Mouse (Mus musculus) erythroblast, embryonic 14.5 days (primary cell): Measurements from ENCODE around the gene Stam.

Experiments
- GATA1 ChIP-seq: IDR thresholded peaks from 2 replicates; pipeline ENCODE4 v1.6.1; 2012; ENCODE audit warnings: low read length, inconsistent platforms, mixed read lengths
- TAL1 ChIP-seq: IDR thresholded peaks from 3 replicates; pipeline ENCODE4 v1.6.1; 2012; ENCODE audit warnings: low read length, inconsistent platforms, mixed read lengths

- no peak for TF ChIP-seq TAL1
- no peak for TF ChIP-seq GATA1
Observed at GRCm38 (mm10) chr2:14053618-14054017, 20.3 kb upstream of the Stam start.
